Mouse (Mus musculus): ENCODE data around the gene Arl5b. TPM values are rescaled to one million over a fixed set of nuclear protein-coding genes. Genes with fewer than 3 reads are reported as not detected.

The Arl5b gene
- 60.8 and 62.5 TPM in 2 replicates for polyA plus RNA-seq (2016; fragmentation: Nextera tagmentation; extraction: Ambion mirVana)

DNA sequence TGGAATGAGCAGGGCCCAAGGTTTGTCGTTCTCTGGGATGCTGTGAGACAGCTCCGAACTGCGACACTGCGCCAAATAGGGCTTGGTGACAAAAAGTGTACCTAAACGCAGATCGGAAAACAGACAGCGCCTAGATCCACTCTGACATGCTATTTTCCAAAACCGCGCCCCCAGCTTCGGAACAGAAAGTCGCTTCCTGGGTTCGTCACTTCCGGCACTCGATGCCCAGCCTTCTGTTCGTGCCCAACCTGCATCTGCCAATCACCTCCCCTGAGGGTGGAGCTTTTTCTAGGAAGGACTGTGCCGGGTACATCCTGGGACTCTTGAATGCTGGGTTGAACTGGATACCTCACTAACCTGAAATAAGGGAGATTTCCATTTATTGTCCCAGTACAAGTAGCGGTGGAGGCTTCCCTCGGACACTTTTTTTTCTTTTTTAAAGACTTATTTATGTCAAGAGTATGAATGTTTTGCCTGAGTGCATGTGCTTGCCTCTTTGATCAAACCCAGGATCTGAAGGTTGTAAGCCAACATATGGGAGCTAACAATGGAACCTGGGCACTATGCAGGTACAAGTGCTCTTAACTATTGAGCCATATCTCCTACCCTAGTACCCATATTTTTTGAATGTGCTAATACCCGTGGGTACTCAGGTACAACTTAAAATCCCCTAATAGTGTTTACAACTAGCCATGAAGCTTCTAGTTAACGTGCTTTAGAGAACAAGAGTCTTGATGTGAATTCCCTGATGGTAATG is at the start of gene Arl5b:
TSS of gene Arl5b (plus strand) at position 279 of the 757 bp plus-strand sequence.
- H3K9me3 ChIP-seq = no peaks in the 10 kb centered on the region
- H3K36me3 ChIP-seq = 0 out of 2 replicates have a peak, but pooled peaks cover 4% of the 10 kb centered on the region
- H3K27me3 ChIP-seq = no peaks in the 10 kb centered on the region
- peak within 1 kb of the TSS; percentile 62 for H3K4me2 ChIP-seq (replicated peaks)
- H3K4me3 ChIP-seq = peak within 1 kb of the TSS; percentile 66
- H3K4me1 ChIP-seq = peaks cover 7% of the 10 kb centered on the region
- peak within 1 kb of the TSS; percentile 60; the same call in 1 of the 2 replicates for H3K9ac ChIP-seq (replicated peaks)
- peak; percentile 98 for ATAC-seq (ENCODE audit: low FRiP score, low read depth)
- WGBS = 9% methylated on average over 20 of the region's 20 CpGs
- no peak within 1 kb of the TSS for H3K27ac ChIP-seq (replicated peaks)

GRCm38 (mm10) chr2:15007531-15007930 is 41.7 kb upstream of the Arl5b start:
- H3K36me3 ChIP-seq = 0 out of 2 replicates have a peak, but pooled peaks cover 15% of the 10 kb centered on the region
- H3K9me3 ChIP-seq = no peaks in the 10 kb centered on the region
- no peak; the same call in 1 of the 2 replicates for ATAC-seq (ENCODE audit: low FRiP score, low read depth)
- no peak overlapping the region for H3K9ac ChIP-seq (replicated peaks)
- H3K4me2 ChIP-seq (replicated peaks) = no peak overlapping the region
- WGBS = 84% methylated on average over 3 of the region's 3 CpGs
- H3K4me3 ChIP-seq = no peak overlapping the region
- H3K27ac ChIP-seq (replicated peaks) = no peak overlapping the region
- H3K4me1 ChIP-seq = no peaks in the 10 kb centered on the region
- no peaks in the 10 kb centered on the region for H3K27me3 ChIP-seq

- Histone ChIP-seq H3K4me1 (no peaks in the 10 kb centered on the region), H3K9ac (replicated peaks) (no peak overlapping the region), H3K27me3 (no peaks in the 10 kb centered on the region), H3K4me2 (replicated peaks) (no peak overlapping the region), H3K4me3 (no peak overlapping the region), H3K36me3 (0 out of 2 replicates have a peak, but pooled peaks cover 15% of the 10 kb centered on the region), H3K27ac (replicated peaks) (no peak overlapping the region), H3K9me3 (no peaks in the 10 kb centered on the region)
- ATAC-seq (ENCODE audit: low FRiP score, low read depth) = no peak
- 96% methylated on average over 1 of the region's 1 CpGs for WGBS
These were observed 41.1 kb upstream of the Arl5b start for GRCm38 (mm10) chr2:15008072-15008471.

GRCm38 (mm10) chr2:15026817-15027216 is 22.4 kb upstream of the Arl5b start:
- Histone ChIP-seq H3K9ac (replicated peaks) (no peak overlapping the region), H3K27ac (replicated peaks) (no peak overlapping the region), H3K4me3 (no peak overlapping the region), H3K27me3 (no peaks in the 10 kb centered on the region), H3K4me1 (no peaks in the 10 kb centered on the region), H3K9me3 (no peaks in the 10 kb centered on the region), H3K36me3 (peaks cover 9% of the 10 kb centered on the region), H3K4me2 (replicated peaks) (no peak overlapping the region)
- ATAC-seq (ENCODE audit: low FRiP score, low read depth) = no peak
- 95% methylated on average over 3 of the region's 3 CpGs for WGBS

DNA sequence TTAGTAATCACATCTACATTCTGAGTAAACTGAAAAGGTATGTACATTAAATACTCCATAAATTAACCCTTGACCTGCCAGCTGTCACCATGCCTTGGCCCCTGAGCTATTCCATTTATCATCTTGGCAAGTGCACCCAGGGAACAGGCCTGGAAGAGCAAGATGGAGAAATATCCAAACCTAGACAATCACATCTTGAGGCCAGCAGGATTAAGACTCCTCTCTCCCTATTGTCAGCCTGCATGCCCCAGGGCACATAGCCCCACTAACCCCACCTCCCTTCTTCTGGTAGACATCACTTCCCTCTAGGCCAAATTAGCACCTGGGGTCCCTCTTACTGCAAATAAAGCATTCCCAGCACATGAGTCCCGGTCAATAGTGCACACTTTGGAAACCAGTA is 21.4 kb upstream of the Arl5b start:
- Histone ChIP-seq H3K4me1 (no peaks in the 10 kb centered on the region), H3K9me3 (no peaks in the 10 kb centered on the region), H3K27me3 (no peaks in the 10 kb centered on the region), H3K9ac (replicated peaks) (no peak overlapping the region), H3K27ac (replicated peaks) (no peak overlapping the region), H3K4me2 (replicated peaks) (no peak overlapping the region), H3K4me3 (no peak overlapping the region), H3K36me3 (peaks cover 10% of the 10 kb centered on the region)
- 75% methylated on average over 1 of the region's 1 CpGs for WGBS
- no peak for ATAC-seq (ENCODE audit: low FRiP score, low read depth)

DNA sequence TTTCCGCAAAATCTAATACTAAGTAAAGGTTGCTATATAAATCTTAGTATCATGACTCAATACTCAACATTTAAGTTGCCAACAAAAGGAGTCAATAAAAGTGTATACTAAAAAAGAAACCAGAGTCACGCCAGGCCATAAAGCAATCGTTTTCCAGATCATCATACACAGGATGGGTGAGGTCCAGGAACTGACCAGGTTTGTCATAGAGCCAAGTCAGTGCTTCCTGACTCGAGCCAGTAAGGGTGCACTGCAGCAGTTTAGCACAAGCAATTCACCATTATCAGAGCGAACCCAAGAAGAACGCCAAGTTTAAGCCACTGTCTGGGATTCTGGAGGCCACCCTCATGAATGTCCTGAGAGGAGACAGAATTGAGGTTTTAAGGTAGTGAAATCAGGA is 10.5 kb upstream of the Arl5b start:
- Histone ChIP-seq H3K4me1 (no peaks in the 10 kb centered on the region), H3K27ac (replicated peaks) (no peak overlapping the region), H3K4me2 (replicated peaks) (no peak overlapping the region), H3K36me3 (0 out of 2 replicates have a peak, but pooled peaks cover 3% of the 10 kb centered on the region), H3K9ac (replicated peaks) (no peak overlapping the region), H3K4me3 (no peak overlapping the region), H3K9me3 (no peaks in the 10 kb centered on the region), H3K27me3 (no peaks in the 10 kb centered on the region)
- 92% methylated on average over 6 of the region's 6 CpGs for WGBS
- ATAC-seq (ENCODE audit: low FRiP score, low read depth) = no peak

DNA sequence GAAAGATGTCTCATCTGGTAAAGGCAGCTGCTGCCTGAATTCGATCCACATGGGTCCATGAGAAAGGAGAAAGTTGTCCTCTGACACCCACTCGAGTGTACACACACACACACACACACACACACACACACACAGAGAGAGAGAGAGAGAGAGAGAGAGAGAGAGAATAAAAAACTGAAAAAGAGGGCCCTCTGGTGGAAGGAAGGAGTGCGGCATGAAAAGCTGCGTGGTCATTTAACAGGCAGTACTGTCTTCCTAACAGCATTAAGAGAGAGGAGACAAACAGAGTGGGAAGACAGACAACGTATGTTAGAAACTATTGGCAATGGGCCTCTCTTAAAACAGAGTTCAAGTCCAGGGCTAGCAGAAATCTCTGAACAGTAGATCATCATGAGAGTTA is 8.9 kb upstream of the Arl5b start:
- 61% methylated on average over 5 of the region's 5 CpGs for WGBS
- H3K9me3 ChIP-seq = no peaks in the 10 kb centered on the region
- H3K36me3 ChIP-seq = 0 out of 2 replicates have a peak, but pooled peaks cover 3% of the 10 kb centered on the region

GRCm38 (mm10) chr2:15054496-15054895 is 5.3 kb downstream of the Arl5b start:
- Histone ChIP-seq H3K27ac (replicated peaks) (peak overlapping the region; percentile 89), H3K4me2 (replicated peaks) (peak overlapping the region; percentile 57), H3K4me3 (peak overlapping the region; percentile 83), H3K9ac (replicated peaks) (peak overlapping the region; percentile 61), H3K36me3 (0 out of 2 replicates have a peak, but pooled peaks cover 3% of the 10 kb centered on the region), H3K4me1 (peaks cover 23% of the 10 kb centered on the region), H3K27me3 (no peaks in the 10 kb centered on the region), H3K9me3 (no peaks in the 10 kb centered on the region)
- no peak for ATAC-seq (ENCODE audit: low FRiP score, low read depth)
- WGBS = 17% methylated on average over 10 of the region's 10 CpGs

More for the DNA sequence above, 8.9 kb upstream of the Arl5b start:
- Histone ChIP-seq H3K4me1 (no peaks in the 10 kb centered on the region), H3K4me2 (replicated peaks) (no peak overlapping the region), H3K9ac (replicated peaks) (no peak overlapping the region), H3K4me3 (no peak overlapping the region), H3K27me3 (no peaks in the 10 kb centered on the region), H3K27ac (replicated peaks) (no peak overlapping the region)
- ATAC-seq (ENCODE audit: low FRiP score, low read depth) = no peak

DNA sequence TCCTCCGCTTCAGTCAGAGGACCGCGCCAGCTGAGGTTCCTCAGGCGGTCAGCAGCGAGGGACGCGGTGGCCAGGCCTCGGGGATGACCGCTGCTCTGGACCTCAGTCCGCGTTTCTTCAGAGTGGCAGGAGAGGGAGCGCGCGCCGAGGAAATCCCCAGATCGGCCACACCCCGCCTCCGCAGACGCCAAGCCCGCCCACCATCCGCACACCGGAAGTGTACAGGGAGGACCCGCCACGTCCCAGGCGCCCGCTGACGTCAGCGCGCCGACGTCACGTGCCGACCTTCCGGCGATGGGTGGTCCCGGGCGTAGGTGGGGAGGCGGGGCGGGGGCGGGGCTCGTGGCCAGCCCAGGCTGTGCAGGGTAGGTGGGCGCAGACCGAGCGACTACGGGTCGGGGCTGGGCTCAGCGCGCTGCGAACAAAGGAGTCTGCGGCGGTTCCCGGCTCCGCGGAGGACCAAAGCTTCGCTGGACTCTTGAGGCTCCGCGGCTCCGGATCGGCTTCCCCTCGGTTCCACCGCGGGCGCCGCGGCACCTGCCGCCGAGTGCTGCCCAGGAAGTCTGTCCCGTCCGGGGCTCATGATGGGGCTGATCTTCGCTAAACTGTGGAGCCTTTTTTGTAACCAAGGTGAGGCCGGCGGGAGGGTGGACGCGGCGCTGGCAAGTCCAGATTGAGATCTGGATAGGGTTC is 5.9 kb downstream of the Arl5b start, which contains the start of gene Nsun6:
TSS of gene Nsun6 (minus strand) at position 125 of the 693 bp plus-strand sequence.
- Histone ChIP-seq H3K9ac (replicated peaks) (peak within 1 kb of the TSS; percentile 94), H3K36me3 (0 out of 2 replicates have a peak, but pooled peaks cover 3% of the 10 kb centered on the region), H3K4me2 (replicated peaks) (peak within 1 kb of the TSS; percentile 57), H3K9me3 (no peaks in the 10 kb centered on the region), H3K4me1 (peaks cover 21% of the 10 kb centered on the region), H3K4me3 (peak within 1 kb of the TSS; percentile 83), H3K27ac (replicated peaks) (peak within 1 kb of the TSS; percentile 96), H3K27me3 (no peaks in the 10 kb centered on the region)
- ATAC-seq (ENCODE audit: low FRiP score, low read depth) = peak; percentile 99
- under 1% methylated on average over 70 of the region's 75 CpGs for whole genome bisulfite sequencing

GRCm38 (mm10) chr2:15055741-15056151 is 6.6 kb downstream of the Arl5b start:
- WGBS = 1% methylated on average over 15 of the region's 15 CpGs
- ATAC-seq (ENCODE audit: low FRiP score, low read depth) = no peak
- Histone ChIP-seq H3K4me3 (peak overlapping the region; percentile 83), H3K9ac (replicated peaks) (peak overlapping the region; percentile 94), H3K27ac (replicated peaks) (peak overlapping the region; percentile 96), H3K27me3 (no peaks in the 10 kb centered on the region), H3K9me3 (no peaks in the 10 kb centered on the region), H3K4me2 (replicated peaks) (peak overlapping the region; percentile 54), H3K4me1 (peaks cover 21% of the 10 kb centered on the region), H3K36me3 (0 out of 2 replicates have a peak, but pooled peaks cover 3% of the 10 kb centered on the region)

- H3K36me3 ChIP-seq = 0 out of 2 replicates have a peak, but pooled peaks cover 3% of the 10 kb centered on the region
- 90% methylated on average over 5 of the region's 5 CpGs for WGBS
- no peak overlapping the region for H3K9ac ChIP-seq (replicated peaks)
- peaks cover 21% of the 10 kb centered on the region for H3K4me1 ChIP-seq
- no peak for ATAC-seq (ENCODE audit: low FRiP score, low read depth)
- H3K27me3 ChIP-seq = no peaks in the 10 kb centered on the region
- no peaks in the 10 kb centered on the region for H3K9me3 ChIP-seq
- no peak overlapping the region for H3K4me3 ChIP-seq
- H3K27ac ChIP-seq (replicated peaks) = no peak overlapping the region
- no peak overlapping the region for H3K4me2 ChIP-seq (replicated peaks)
These were observed 9.0 kb downstream of the Arl5b start for GRCm38 (mm10) chr2:15058227-15058626.

GRCm38 (mm10) chr2:15060856-15061255 is 11.7 kb downstream of the Arl5b start:
- H3K9me3 ChIP-seq = no peaks in the 10 kb centered on the region
- no peak overlapping the region for H3K9ac ChIP-seq (replicated peaks)
- WGBS = 88% methylated on average over 3 of the region's 3 CpGs
- H3K4me3 ChIP-seq = no peak overlapping the region
- no peak for ATAC-seq (ENCODE audit: low FRiP score, low read depth)
- H3K27me3 ChIP-seq = no peaks in the 10 kb centered on the region
- peaks cover 28% of the 10 kb centered on the region for H3K4me1 ChIP-seq
- 0 out of 2 replicates have a peak, but pooled peaks cover 3% of the 10 kb centered on the region for H3K36me3 ChIP-seq
- H3K4me2 ChIP-seq (replicated peaks) = no peak overlapping the region
- H3K27ac ChIP-seq (replicated peaks) = no peak overlapping the region
